Mouse (Mus musculus): ENCODE measurements around the gene Immp2l. TPM values are rescaled to one million over a fixed set of nuclear protein-coding genes. Genes with fewer than 3 reads are reported as not detected.

Immp2l gene
- polyA plus RNA-seq, 1 experiment from 2014 or later, result 2.7 TPM

- 93% methylated on average over 4 of the region's 4 CpGs for WGBS (ENCODE audit: missing documents)
- Histone ChIP-seq H3K36me3 (ENCODE audit: inconsistent target) (no peaks in the 10 kb centered on the region), H3K4me3 (ENCODE audit: inconsistent target) (no peak overlapping the region), H3K27ac (no peak overlapping the region), H3K79me2 (ENCODE audit: inconsistent target) (no peaks in the 10 kb centered on the region)
These were observed 161.2 kb downstream of the Immp2l start for GRCm38 (mm10) chr12:41185060-41185459.

- Histone ChIP-seq H3K36me3 (ENCODE audit: inconsistent target) (no peaks in the 10 kb centered on the region), H3K79me2 (ENCODE audit: inconsistent target) (no peaks in the 10 kb centered on the region), H3K4me3 (ENCODE audit: inconsistent target) (no peak overlapping the region), H3K27ac (no peak overlapping the region)
- 97% methylated on average over 6 of the region's 6 CpGs for WGBS (ENCODE audit: missing documents)
These were observed 161.6 kb downstream of the Immp2l start for GRCm38 (mm10) chr12:41185509-41185908.

GRCm38 (mm10) chr12:41192829-41193228, 168.9 kb downstream of the Immp2l start:
- no peak overlapping the region for H3K27ac ChIP-seq
- no peak overlapping the region for H3K4me3 ChIP-seq (ENCODE audit: inconsistent target)
- WGBS (ENCODE audit: missing documents), result 92% methylated on average over 3 of the region's 3 CpGs
- H3K36me3 ChIP-seq (ENCODE audit: inconsistent target), result no peaks in the 10 kb centered on the region
- no peaks in the 10 kb centered on the region for H3K79me2 ChIP-seq (ENCODE audit: inconsistent target)

- no peaks in the 10 kb centered on the region for H3K36me3 ChIP-seq (ENCODE audit: inconsistent target)
- H3K4me3 ChIP-seq (ENCODE audit: inconsistent target), result no peak overlapping the region
- 53% methylated on average over 2 of the region's 2 CpGs for WGBS (ENCODE audit: missing documents)
- H3K79me2 ChIP-seq (ENCODE audit: inconsistent target), result no peaks in the 10 kb centered on the region
- H3K27ac ChIP-seq, result no peak overlapping the region
These were observed 172.5 kb downstream of the Immp2l start for GRCm38 (mm10) chr12:41196374-41196773.

GRCm38 (mm10) chr12:41215186-41215585, 191.3 kb downstream of the Immp2l start:
- Histone ChIP-seq H3K27ac (no peak overlapping the region), H3K79me2 (ENCODE audit: inconsistent target) (no peaks in the 10 kb centered on the region), H3K4me3 (ENCODE audit: inconsistent target) (no peak overlapping the region), H3K36me3 (ENCODE audit: inconsistent target) (no peaks in the 10 kb centered on the region)
- 55% methylated on average over 1 of the region's 1 CpGs for WGBS (ENCODE audit: missing documents)

GRCm38 (mm10) chr12:41221893-41222292, 198.0 kb downstream of the Immp2l start:
- no peaks in the 10 kb centered on the region for H3K79me2 ChIP-seq (ENCODE audit: inconsistent target)
- H3K36me3 ChIP-seq (ENCODE audit: inconsistent target), result no peaks in the 10 kb centered on the region
- H3K4me3 ChIP-seq (ENCODE audit: inconsistent target), result no peak overlapping the region
- 87% methylated on average over 3 of the region's 3 CpGs for WGBS (ENCODE audit: missing documents)
- H3K27ac ChIP-seq, result no peak overlapping the region

GRCm38 (mm10) chr12:41223686-41224085, 199.8 kb downstream of the Immp2l start:
- H3K36me3 ChIP-seq (ENCODE audit: inconsistent target), result no peaks in the 10 kb centered on the region
- no peak overlapping the region for H3K4me3 ChIP-seq (ENCODE audit: inconsistent target)
- WGBS (ENCODE audit: missing documents), result 85% methylated on average over 1 of the region's 1 CpGs
- H3K79me2 ChIP-seq (ENCODE audit: inconsistent target), result no peaks in the 10 kb centered on the region
- H3K27ac ChIP-seq, result no peak overlapping the region

GRCm38 (mm10) chr12:41224538-41224937, 200.6 kb downstream of the Immp2l start:
- no peak overlapping the region for H3K4me3 ChIP-seq (ENCODE audit: inconsistent target)
- whole genome bisulfite sequencing (ENCODE audit: missing documents), result 98% methylated on average over 4 of the region's 4 CpGs
- no peaks in the 10 kb centered on the region for H3K36me3 ChIP-seq (ENCODE audit: inconsistent target)
- no peaks in the 10 kb centered on the region for H3K79me2 ChIP-seq (ENCODE audit: inconsistent target)
- no peak overlapping the region for H3K27ac ChIP-seq

- H3K79me2 ChIP-seq (ENCODE audit: inconsistent target), result no peaks in the 10 kb centered on the region
- H3K27ac ChIP-seq, result no peak overlapping the region
- 36% methylated on average over 2 of the region's 2 CpGs for WGBS (ENCODE audit: missing documents)
- no peaks in the 10 kb centered on the region for H3K36me3 ChIP-seq (ENCODE audit: inconsistent target)
- H3K4me3 ChIP-seq (ENCODE audit: inconsistent target), result no peak overlapping the region
These were observed 208.1 kb downstream of the Immp2l start for GRCm38 (mm10) chr12:41231966-41232365.

GRCm38 (mm10) chr12:41237880-41238279, 214.0 kb downstream of the Immp2l start:
- no peaks in the 10 kb centered on the region for H3K79me2 ChIP-seq (ENCODE audit: inconsistent target)
- H3K36me3 ChIP-seq (ENCODE audit: inconsistent target), result no peaks in the 10 kb centered on the region
- 81% methylated on average over 2 of the region's 3 CpGs for WGBS (ENCODE audit: missing documents)
- no peak overlapping the region for H3K4me3 ChIP-seq (ENCODE audit: inconsistent target)
- no peak overlapping the region for H3K27ac ChIP-seq

- Histone ChIP-seq H3K79me2 (ENCODE audit: inconsistent target) (no peaks in the 10 kb centered on the region), H3K4me3 (ENCODE audit: inconsistent target) (no peak overlapping the region), H3K27ac (no peak overlapping the region), H3K36me3 (ENCODE audit: inconsistent target) (no peaks in the 10 kb centered on the region)
- 60% methylated on average over 2 of the region's 2 CpGs for WGBS (ENCODE audit: missing documents)
These were observed 217.3 kb downstream of the Immp2l start for GRCm38 (mm10) chr12:41241221-41241620.

GRCm38 (mm10) chr12:41248254-41248653, 224.4 kb downstream of the Immp2l start:
- H3K4me3 ChIP-seq (ENCODE audit: inconsistent target), result no peak overlapping the region
- 100% methylated on average over 1 of the region's 1 CpGs for WGBS (ENCODE audit: missing documents)
- no peaks in the 10 kb centered on the region for H3K36me3 ChIP-seq (ENCODE audit: inconsistent target)
- no peak overlapping the region for H3K27ac ChIP-seq
- H3K79me2 ChIP-seq (ENCODE audit: inconsistent target), result no peaks in the 10 kb centered on the region

- Histone ChIP-seq H3K79me2 (ENCODE audit: inconsistent target) (no peaks in the 10 kb centered on the region), H3K36me3 (ENCODE audit: inconsistent target) (no peaks in the 10 kb centered on the region), H3K27ac (no peak overlapping the region), H3K4me3 (ENCODE audit: inconsistent target) (no peak overlapping the region)
- 86% methylated on average over 3 of the region's 3 CpGs for WGBS (ENCODE audit: missing documents)
These were observed 226.2 kb downstream of the Immp2l start for GRCm38 (mm10) chr12:41250123-41250522.

- Histone ChIP-seq H3K27ac (no peak overlapping the region), H3K4me3 (ENCODE audit: inconsistent target) (no peak overlapping the region), H3K79me2 (ENCODE audit: inconsistent target) (no peaks in the 10 kb centered on the region), H3K36me3 (ENCODE audit: inconsistent target) (no peaks in the 10 kb centered on the region)
- WGBS (ENCODE audit: missing documents), result 89% methylated on average over 2 of the region's 2 CpGs
These were observed 234.0 kb downstream of the Immp2l start for GRCm38 (mm10) chr12:41257905-41258304.

GRCm38 (mm10) chr12:41259608-41260007, 235.7 kb downstream of the Immp2l start:
- WGBS (ENCODE audit: missing documents), result 95% methylated on average over 2 of the region's 2 CpGs
- Histone ChIP-seq H3K4me3 (ENCODE audit: inconsistent target) (no peak overlapping the region), H3K79me2 (ENCODE audit: inconsistent target) (no peaks in the 10 kb centered on the region), H3K36me3 (ENCODE audit: inconsistent target) (no peaks in the 10 kb centered on the region), H3K27ac (no peak overlapping the region)

GRCm38 (mm10) chr12:41274136-41274535, 250.2 kb downstream of the Immp2l start:
- WGBS (ENCODE audit: missing documents), result 91% methylated on average over 8 of the region's 8 CpGs
- Histone ChIP-seq H3K4me3 (ENCODE audit: inconsistent target) (no peak overlapping the region), H3K27ac (no peak overlapping the region), H3K36me3 (ENCODE audit: inconsistent target) (no peaks in the 10 kb centered on the region), H3K79me2 (ENCODE audit: inconsistent target) (no peaks in the 10 kb centered on the region)
